Mouse (Mus musculus): ENCODE data around the gene Sepsecs. TPM values are rescaled to one million over a fixed set of nuclear protein-coding genes. Genes with fewer than 3 reads are reported as not detected.

Sepsecs gene
- polyA plus RNA-seq, 1 experiment from 2014 or later = 11.2 TPM

GRCm38 (mm10) chr5:52636025-52636755 is 33.3 kb downstream of the Sepsecs start:
- no peaks in the 10 kb centered on the region for H3K9me3 ChIP-seq (replicated peaks; ENCODE audit: control insufficient read depth, low read length)
- no peaks in the 10 kb centered on the region for H3K4me1 ChIP-seq (ENCODE audit: control insufficient read depth, insufficient read depth, low read length)
- 54% methylated on average over 11 of the region's 11 CpGs for WGBS
- H3K9ac ChIP-seq (ENCODE audit: low read length) = no peak overlapping the region
- H3K4me2 ChIP-seq (ENCODE audit: low read depth, low read length) = no peak overlapping the region
- ATAC-seq (ENCODE audit: insufficient read depth, low FRiP score) = no peak
- no peak overlapping the region for H3K27ac ChIP-seq (ENCODE audit: low read length)
- no peak overlapping the region for H3K4me3 ChIP-seq (replicated peaks; ENCODE audit: low read length)
- H3K36me3 ChIP-seq (ENCODE audit: control insufficient read depth, insufficient read depth, low read length) = no peaks in the 10 kb centered on the region
- no peaks in the 10 kb centered on the region for H3K27me3 ChIP-seq (ENCODE audit: control insufficient read depth, insufficient read depth, low read length)

DNA sequence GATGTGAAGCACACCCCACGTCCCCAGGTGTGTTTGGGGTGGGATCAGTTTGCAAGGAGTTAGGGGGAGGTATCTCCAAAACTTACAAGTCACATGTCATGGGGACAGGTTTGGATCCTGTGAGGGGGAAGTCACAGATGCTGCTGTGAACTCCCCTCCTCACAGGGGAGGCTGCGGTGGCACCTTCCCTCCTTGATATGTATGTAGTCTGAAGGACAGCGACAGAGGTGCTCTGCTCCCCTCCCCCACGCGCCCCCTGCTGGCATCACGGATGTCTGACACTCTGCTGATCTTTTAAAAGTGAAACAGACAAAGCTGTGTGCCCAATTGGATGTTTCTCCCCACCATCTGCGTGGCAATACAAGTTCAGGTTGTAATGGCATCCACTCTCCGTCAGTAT is 35.5 kb downstream of the Sepsecs start:
- Histone ChIP-seq H3K4me2 (ENCODE audit: low read depth, low read length) (no peak overlapping the region), H3K4me1 (ENCODE audit: control insufficient read depth, insufficient read depth, low read length) (no peaks in the 10 kb centered on the region), H3K27me3 (ENCODE audit: control insufficient read depth, insufficient read depth, low read length) (no peaks in the 10 kb centered on the region), H3K36me3 (ENCODE audit: control insufficient read depth, insufficient read depth, low read length) (no peaks in the 10 kb centered on the region), H3K27ac (ENCODE audit: low read length) (no peak overlapping the region), H3K9me3 (replicated peaks; ENCODE audit: control insufficient read depth, low read length) (no peaks in the 10 kb centered on the region), H3K4me3 (replicated peaks; ENCODE audit: low read length) (no peak overlapping the region), H3K9ac (ENCODE audit: low read length) (no peak overlapping the region)
- 24% methylated on average over 8 of the region's 8 CpGs for WGBS
- no peak for ATAC-seq (ENCODE audit: insufficient read depth, low FRiP score)

DNA sequence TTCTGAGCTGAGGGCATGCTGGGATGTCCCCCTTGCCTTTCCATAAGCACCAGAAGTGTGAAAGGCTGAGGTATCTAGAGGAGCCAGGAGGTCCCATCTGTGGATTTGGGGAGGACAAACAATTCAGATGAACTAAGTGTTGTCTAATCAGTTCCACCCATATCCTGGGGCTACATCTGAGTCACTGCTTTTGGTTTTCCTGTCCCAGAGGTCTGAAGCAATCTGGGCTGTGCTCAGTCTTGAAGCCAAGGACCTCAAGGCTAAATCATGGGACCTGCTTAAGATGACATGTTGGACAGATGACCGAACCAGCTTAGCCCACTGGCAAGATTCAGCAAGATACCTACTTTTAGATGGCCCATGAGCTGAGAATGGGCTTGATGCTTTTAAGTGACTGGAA is 39.0 kb downstream of the Sepsecs start:
- no peak overlapping the region for H3K4me3 ChIP-seq (replicated peaks; ENCODE audit: low read length)
- no peak overlapping the region for H3K27ac ChIP-seq (ENCODE audit: low read length)
- no peaks in the 10 kb centered on the region for H3K9me3 ChIP-seq (replicated peaks; ENCODE audit: control insufficient read depth, low read length)
- H3K4me2 ChIP-seq (ENCODE audit: low read depth, low read length) = no peak overlapping the region
- peaks cover 11% of the 10 kb centered on the region; the same call in 1 of the 2 replicates for H3K4me1 ChIP-seq (ENCODE audit: control insufficient read depth, insufficient read depth, low read length)
- no peak for ATAC-seq (ENCODE audit: insufficient read depth, low FRiP score)
- H3K9ac ChIP-seq (ENCODE audit: low read length) = no peak overlapping the region
- WGBS = 100% methylated on average over 1 of the region's 1 CpGs
- H3K36me3 ChIP-seq (ENCODE audit: control insufficient read depth, insufficient read depth, low read length) = no peaks in the 10 kb centered on the region
- H3K27me3 ChIP-seq (ENCODE audit: control insufficient read depth, insufficient read depth, low read length) = no peaks in the 10 kb centered on the region

GRCm38 (mm10) chr5:52629214-52629613 is 40.3 kb downstream of the Sepsecs start:
- H3K9me3 ChIP-seq (replicated peaks; ENCODE audit: control insufficient read depth, low read length) = no peaks in the 10 kb centered on the region
- no peaks in the 10 kb centered on the region for H3K36me3 ChIP-seq (ENCODE audit: control insufficient read depth, insufficient read depth, low read length)
- no peak for ATAC-seq (ENCODE audit: insufficient read depth, low FRiP score)
- WGBS = 70% methylated on average over 6 of the region's 6 CpGs
- no peak overlapping the region for H3K9ac ChIP-seq (ENCODE audit: low read length)
- no peak overlapping the region for H3K27ac ChIP-seq (ENCODE audit: low read length)
- peaks cover 16% of the 10 kb centered on the region; the same call in 1 of the 2 replicates for H3K4me1 ChIP-seq (ENCODE audit: control insufficient read depth, insufficient read depth, low read length)
- no peak overlapping the region for H3K4me2 ChIP-seq (ENCODE audit: low read depth, low read length)
- H3K27me3 ChIP-seq (ENCODE audit: control insufficient read depth, insufficient read depth, low read length) = no peaks in the 10 kb centered on the region
- H3K4me3 ChIP-seq (replicated peaks; ENCODE audit: low read length) = no peak overlapping the region

DNA sequence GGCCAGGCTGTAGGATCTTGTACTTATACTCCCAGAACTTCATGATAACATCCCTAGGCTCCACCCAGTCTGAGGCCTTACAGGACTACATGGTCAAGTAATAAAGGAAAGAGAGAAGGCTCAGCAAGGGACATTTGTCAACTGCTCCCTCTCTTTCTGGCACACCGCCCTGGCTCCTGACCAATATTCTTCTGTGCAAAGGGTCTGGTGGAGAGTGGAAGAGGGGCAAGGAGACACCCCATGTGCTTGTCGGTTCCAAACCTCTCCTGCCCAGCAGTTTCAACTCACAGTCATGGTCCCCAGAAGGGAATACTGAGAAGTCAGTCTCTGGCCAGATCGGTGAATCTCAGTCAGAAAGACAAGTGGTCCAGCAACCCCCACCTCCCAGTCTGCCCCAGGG is 40.7 kb downstream of the Sepsecs start:
- H3K4me2 ChIP-seq (ENCODE audit: low read depth, low read length) = no peak overlapping the region
- H3K27ac ChIP-seq (ENCODE audit: low read length) = no peak overlapping the region
- no peaks in the 10 kb centered on the region for H3K9me3 ChIP-seq (replicated peaks; ENCODE audit: control insufficient read depth, low read length)
- no peaks in the 10 kb centered on the region for H3K36me3 ChIP-seq (ENCODE audit: control insufficient read depth, insufficient read depth, low read length)
- 69% methylated on average over 3 of the region's 3 CpGs for WGBS
- H3K9ac ChIP-seq (ENCODE audit: low read length) = no peak overlapping the region
- ATAC-seq (ENCODE audit: insufficient read depth, low FRiP score) = no peak
- no peaks in the 10 kb centered on the region for H3K27me3 ChIP-seq (ENCODE audit: control insufficient read depth, insufficient read depth, low read length)
- peaks cover 16% of the 10 kb centered on the region; the same call in 1 of the 2 replicates for H3K4me1 ChIP-seq (ENCODE audit: control insufficient read depth, insufficient read depth, low read length)
- H3K4me3 ChIP-seq (replicated peaks; ENCODE audit: low read length) = no peak overlapping the region

- Histone ChIP-seq H3K27ac (ENCODE audit: low read length) (no peak overlapping the region), H3K9me3 (replicated peaks; ENCODE audit: control insufficient read depth, low read length) (no peaks in the 10 kb centered on the region), H3K4me1 (ENCODE audit: control insufficient read depth, insufficient read depth, low read length) (peaks cover 16% of the 10 kb centered on the region; the same call in 1 of the 2 replicates), H3K27me3 (ENCODE audit: control insufficient read depth, insufficient read depth, low read length) (no peaks in the 10 kb centered on the region), H3K36me3 (ENCODE audit: control insufficient read depth, insufficient read depth, low read length) (no peaks in the 10 kb centered on the region), H3K4me3 (replicated peaks; ENCODE audit: low read length) (no peak overlapping the region), H3K9ac (ENCODE audit: low read length) (no peak overlapping the region), H3K4me2 (ENCODE audit: low read depth, low read length) (no peak overlapping the region)
- ATAC-seq (ENCODE audit: insufficient read depth, low FRiP score) = no peak
- WGBS = 88% methylated on average over 8 of the region's 8 CpGs
Observed at GRCm38 (mm10) chr5:52627713-52628112, 41.8 kb downstream of the Sepsecs start.

DNA sequence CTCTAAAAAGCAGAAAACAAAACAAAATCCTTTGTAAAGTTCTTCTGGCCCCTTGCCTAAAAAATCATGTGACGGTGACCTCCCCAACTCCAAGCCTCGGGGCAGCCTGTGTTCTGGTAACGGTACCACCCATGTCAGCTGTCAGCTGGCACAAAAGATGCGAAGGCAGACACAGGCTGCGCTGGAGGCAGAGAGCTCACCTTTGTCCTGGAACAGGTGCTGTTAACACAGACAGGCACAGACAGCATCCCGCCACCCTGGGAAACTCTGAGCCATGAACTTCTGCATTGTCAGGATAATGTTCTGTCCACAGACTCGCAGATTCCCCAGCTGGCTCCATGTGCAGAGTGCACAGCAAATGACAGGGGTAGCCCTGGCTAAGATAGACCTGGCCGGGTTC is 43.4 kb downstream of the Sepsecs start:
- H3K9ac ChIP-seq (ENCODE audit: low read length) = peak overlapping the region; percentile 49; the same call in 1 of the 2 replicates
- no peak for ATAC-seq (ENCODE audit: insufficient read depth, low FRiP score)
- WGBS = 43% methylated on average over 8 of the region's 8 CpGs
- no peaks in the 10 kb centered on the region for H3K36me3 ChIP-seq (ENCODE audit: control insufficient read depth, insufficient read depth, low read length)
- peak overlapping the region; percentile 37 for H3K4me2 ChIP-seq (ENCODE audit: low read depth, low read length)
- no peaks in the 10 kb centered on the region for H3K9me3 ChIP-seq (replicated peaks; ENCODE audit: control insufficient read depth, low read length)
- H3K27me3 ChIP-seq (ENCODE audit: control insufficient read depth, insufficient read depth, low read length) = no peaks in the 10 kb centered on the region
- H3K4me1 ChIP-seq (ENCODE audit: control insufficient read depth, insufficient read depth, low read length) = peaks cover 16% of the 10 kb centered on the region; the same call in 1 of the 2 replicates
- 0 out of 2 replicates have a peak overlapping the region, but pooled peaks have one; percentile 7 for H3K4me3 ChIP-seq (replicated peaks; ENCODE audit: low read length)
- peak overlapping the region; percentile 78 for H3K27ac ChIP-seq (ENCODE audit: low read length)

- Histone ChIP-seq H3K36me3 (ENCODE audit: control insufficient read depth, insufficient read depth, low read length) (no peaks in the 10 kb centered on the region), H3K27ac (ENCODE audit: low read length) (peak overlapping the region; percentile 87), H3K9me3 (replicated peaks; ENCODE audit: control insufficient read depth, low read length) (no peaks in the 10 kb centered on the region), H3K4me1 (ENCODE audit: control insufficient read depth, insufficient read depth, low read length) (peaks cover 16% of the 10 kb centered on the region; the same call in 1 of the 2 replicates), H3K4me3 (replicated peaks; ENCODE audit: low read length) (no peak overlapping the region), H3K27me3 (ENCODE audit: control insufficient read depth, insufficient read depth, low read length) (no peaks in the 10 kb centered on the region), H3K9ac (ENCODE audit: low read length) (no peak overlapping the region), H3K4me2 (ENCODE audit: low read depth, low read length) (no peak overlapping the region)
- 68% methylated on average over 1 of the region's 1 CpGs for WGBS
- ATAC-seq (ENCODE audit: insufficient read depth, low FRiP score) = peak; percentile 79
Observed at GRCm38 (mm10) chr5:52624956-52625355, 44.6 kb downstream of the Sepsecs start.

- Histone ChIP-seq H3K36me3 (ENCODE audit: control insufficient read depth, insufficient read depth, low read length) (no peaks in the 10 kb centered on the region), H3K4me3 (replicated peaks; ENCODE audit: low read length) (no peak overlapping the region), H3K27me3 (ENCODE audit: control insufficient read depth, insufficient read depth, low read length) (no peaks in the 10 kb centered on the region), H3K4me1 (ENCODE audit: control insufficient read depth, insufficient read depth, low read length) (peaks cover 19% of the 10 kb centered on the region), H3K9ac (ENCODE audit: low read length) (no peak overlapping the region), H3K9me3 (replicated peaks; ENCODE audit: control insufficient read depth, low read length) (no peaks in the 10 kb centered on the region), H3K4me2 (ENCODE audit: low read depth, low read length) (no peak overlapping the region), H3K27ac (ENCODE audit: low read length) (peak overlapping the region; percentile 37; the same call in 1 of the 2 replicates)
- WGBS = 62% methylated on average over 2 of the region's 2 CpGs
- ATAC-seq (ENCODE audit: insufficient read depth, low FRiP score) = no peak
Observed at GRCm38 (mm10) chr5:52623099-52623498, 46.4 kb downstream of the Sepsecs start.

All from stomach, embryonic 16.5 days (tissue).